Mouse (Mus musculus) layer of hippocampus, postnatal 10 days (tissue): ENCODE results near the gene Fos. TPM values are rescaled to one million over a fixed set of nuclear protein-coding genes. Genes with fewer than 3 reads are reported as not detected.

Experiments
- DNase-seq, 2 experiments: peaks; one replicate each; pipeline ENCODE4 v3.0.0; 2021; ENCODE audit warnings: low spot score in 2 of 2
- total RNA-seq, 2 experiments: library from RNA; stranded (reverse); gene quantifications; 2 replicates each; pipeline ENCODE4 v1.2.3; 2021

The Fos gene
- total RNA-seq, 2 experiments from 2014 or later = 8.2 to 9.3 TPM

GRCm38 (mm10) chr12:85461913-85462663 is 11.6 kb upstream of the Fos start:
- DNase-seq = no peak

GRCm38 (mm10) chr12:85462802-85463201 is 10.9 kb upstream of the Fos start:
- DNase-seq = no peak

GRCm38 (mm10) chr12:85464431-85464830 is 9.3 kb upstream of the Fos start:
- DNase-seq = no peak

DNA sequence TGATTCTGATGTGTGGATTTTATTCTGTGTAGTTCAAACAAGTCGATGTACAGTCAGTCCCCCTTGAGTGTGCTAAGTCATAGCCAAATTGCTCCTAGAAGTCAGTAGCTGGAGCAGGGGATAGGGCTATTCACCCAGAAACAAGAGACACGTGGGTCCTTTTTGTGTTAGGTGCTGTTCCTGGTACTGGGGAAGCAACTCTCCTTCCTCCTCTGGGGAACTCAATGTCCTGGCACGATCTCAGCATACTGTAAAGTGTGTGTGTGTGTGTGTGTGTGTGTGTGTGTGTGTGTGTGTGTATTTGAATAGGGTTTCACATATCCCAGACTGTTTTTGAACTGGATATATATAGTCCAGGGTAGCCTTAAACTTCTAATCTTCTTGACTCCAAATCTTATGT is 8.8 kb upstream of the Fos start:
- no peak for DNase-seq

DNA sequence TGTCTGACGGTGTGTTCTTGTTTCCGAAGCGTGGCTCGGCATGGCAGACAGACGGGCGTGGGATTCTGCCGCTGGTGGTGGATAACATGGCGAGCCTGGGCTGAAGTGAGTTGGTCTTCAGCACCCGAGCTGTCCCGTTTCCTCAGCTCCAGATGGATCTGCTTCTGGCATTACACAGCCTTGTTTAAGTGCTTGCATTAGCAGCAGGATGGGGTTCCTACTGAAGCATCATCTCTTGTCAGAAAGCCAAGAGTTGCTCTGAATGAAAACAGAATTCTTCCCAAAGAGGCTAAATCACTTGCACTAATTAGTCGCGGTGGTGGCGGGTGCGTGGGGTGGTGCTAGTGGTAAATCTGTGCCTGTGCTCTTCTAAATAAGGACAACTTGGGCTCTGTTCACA is 5.8 kb upstream of the Fos start:
- peak; percentile 32 to 43 for DNase-seq

DNA sequence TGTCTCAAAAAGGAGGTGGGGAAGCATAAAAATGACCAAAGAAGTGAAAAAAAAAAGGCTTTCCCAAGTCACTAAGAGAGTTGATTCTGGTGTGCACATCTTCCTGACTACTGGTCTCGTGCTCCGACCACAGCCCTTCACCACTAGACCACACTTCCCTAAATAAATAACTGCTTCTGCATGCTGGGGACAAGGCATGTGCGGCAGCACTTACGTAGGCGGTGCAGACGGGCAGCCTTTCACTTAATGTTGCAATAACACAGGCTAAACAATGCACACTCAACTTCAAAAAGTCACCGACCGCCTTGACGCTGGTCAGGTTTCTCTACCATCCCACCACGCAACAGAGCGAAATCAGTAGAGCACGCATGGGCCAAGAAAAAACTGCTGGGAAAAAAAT is 5.0 kb upstream of the Fos start:
- no peak for DNase-seq

- peak; percentile 58 to 75 for DNase-seq
These were observed 1.6 kb upstream of the Fos start for GRCm38 (mm10) chr12:85471920-85472655.

- no peak for DNase-seq
These were observed 857 bp upstream of the Fos start for GRCm38 (mm10) chr12:85472656-85473410.

DNA sequence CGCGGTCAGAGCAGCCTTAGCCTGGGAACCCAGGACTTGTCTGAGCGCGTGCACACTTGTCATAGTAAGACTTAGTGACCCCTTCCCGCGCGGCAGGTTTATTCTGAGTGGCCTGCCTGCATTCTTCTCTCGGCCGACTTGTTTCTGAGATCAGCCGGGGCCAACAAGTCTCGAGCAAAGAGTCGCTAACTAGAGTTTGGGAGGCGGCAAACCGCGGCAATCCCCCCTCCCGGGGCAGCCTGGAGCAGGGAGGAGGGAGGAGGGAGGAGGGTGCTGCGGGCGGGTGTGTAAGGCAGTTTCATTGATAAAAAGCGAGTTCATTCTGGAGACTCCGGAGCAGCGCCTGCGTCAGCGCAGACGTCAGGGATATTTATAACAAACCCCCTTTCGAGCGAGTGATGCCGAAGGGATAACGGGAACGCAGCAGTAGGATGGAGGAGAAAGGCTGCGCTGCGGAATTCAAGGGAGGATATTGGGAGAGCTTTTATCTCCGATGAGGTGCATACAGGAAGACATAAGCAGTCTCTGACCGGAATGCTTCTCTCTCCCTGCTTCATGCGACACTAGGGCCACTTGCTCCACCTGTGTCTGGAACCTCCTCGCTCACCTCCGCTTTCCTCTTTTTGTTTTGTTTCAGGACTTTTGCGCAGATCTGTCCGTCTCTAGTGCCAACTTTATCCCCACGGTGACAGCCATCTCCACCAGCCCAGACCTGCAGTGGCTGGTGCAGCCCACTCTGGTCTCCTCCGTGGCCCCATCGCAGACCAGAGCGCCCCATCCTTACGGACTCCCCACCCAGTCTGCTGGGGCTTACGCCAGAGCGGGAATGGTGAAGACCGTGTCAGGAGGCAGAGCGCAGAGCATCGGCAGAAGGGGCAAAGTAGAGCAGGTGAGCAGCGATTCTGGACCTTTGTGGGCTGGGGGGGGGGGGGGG is 875 bp downstream of the Fos start:
- peak; percentile 62 to 68 for DNase-seq

DNA sequence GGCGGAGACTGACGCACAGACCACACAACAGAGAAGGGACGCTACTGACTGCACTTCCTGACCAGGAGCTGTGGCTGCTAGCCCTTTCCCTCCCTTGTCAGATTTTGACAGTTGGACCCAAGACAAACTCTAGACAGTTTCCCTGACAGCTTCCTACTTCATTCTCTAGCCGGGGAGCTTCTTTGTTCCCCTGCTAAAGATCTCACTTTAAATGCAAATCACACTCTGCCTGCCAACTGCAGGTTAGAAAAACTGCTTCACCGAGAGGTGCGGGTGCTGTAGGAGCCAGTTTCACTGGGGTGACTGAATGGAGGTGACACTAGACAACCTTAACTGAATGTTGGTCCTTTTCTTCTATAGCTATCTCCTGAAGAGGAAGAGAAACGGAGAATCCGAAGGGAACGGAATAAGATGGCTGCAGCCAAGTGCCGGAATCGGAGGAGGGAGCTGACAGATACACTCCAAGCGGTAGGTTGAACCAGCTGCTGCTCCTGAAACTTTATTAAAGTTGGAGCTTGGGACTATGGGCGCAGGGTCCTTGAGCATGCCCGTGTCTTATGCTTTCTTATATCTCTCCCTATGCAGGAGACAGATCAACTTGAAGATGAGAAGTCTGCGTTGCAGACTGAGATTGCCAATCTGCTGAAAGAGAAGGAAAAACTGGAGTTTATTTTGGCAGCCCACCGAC is 1.7 kb downstream of the Fos start:
- DNase-seq = no peak

GRCm38 (mm10) chr12:85475920-85476828 is 2.5 kb downstream of the Fos start:
- DNase-seq = no peak

- DNase-seq = no peak
These were observed 3.5 kb downstream of the Fos start for GRCm38 (mm10) chr12:85477219-85477618.

GRCm38 (mm10) chr12:85477804-85478203 is 4.1 kb downstream of the Fos start:
- no peak for DNase-seq

DNA sequence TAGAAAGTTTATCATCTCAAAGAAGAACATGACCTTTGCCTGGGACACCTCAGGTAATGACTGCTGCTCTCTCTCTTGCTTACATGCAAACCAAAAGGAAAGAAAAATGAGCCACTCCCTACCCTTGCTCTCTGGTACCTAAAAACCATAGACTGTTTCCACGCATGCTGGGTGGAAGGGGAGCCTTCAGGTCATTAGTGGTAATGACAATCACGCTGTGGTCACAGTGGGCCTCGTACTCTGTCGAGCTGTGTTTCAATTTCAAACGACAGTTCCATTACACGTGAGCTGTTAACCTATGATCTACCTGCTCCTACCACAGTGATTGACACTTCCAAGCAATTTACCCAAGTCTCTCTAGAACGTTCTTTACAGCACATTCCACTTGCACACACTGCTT is 5.0 kb downstream of the Fos start:
- no peak for DNase-seq

- no peak for DNase-seq
These were observed 5.5 kb downstream of the Fos start for GRCm38 (mm10) chr12:85479190-85479589.

- DNase-seq = no peak
These were observed 9.5 kb downstream of the Fos start for GRCm38 (mm10) chr12:85483155-85483554.

DNA sequence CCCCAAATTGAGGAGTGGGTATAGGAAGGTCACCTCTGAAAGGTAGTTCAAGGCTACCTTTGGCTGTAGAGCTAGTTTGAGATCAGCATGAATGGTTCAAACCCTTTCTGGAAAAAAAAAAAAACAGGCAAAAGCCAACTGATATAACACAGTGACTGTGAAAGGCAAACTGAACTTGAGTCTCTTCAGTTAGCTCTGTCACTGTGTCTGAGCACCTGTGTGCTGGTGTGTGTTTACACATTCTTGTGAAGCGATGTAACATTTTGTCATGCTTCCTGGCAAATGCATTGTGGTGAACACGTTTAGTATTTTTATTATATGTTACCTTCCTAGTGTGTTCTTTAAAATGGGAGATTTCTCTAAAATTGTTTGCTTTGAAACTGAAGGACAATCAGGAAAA is 11.0 kb downstream of the Fos start:
- no peak for DNase-seq

- peak; percentile 95 to 97 for DNase-seq
These were observed 12.4 kb downstream of the Fos start for GRCm38 (mm10) chr12:85485890-85486765.
